Mouse (Mus musculus) heart, embryonic 15.5 days (tissue): ENCODE results near the gene Klk6. TPM values are rescaled to one million over a fixed set of nuclear protein-coding genes. Genes with fewer than 3 reads are reported as not detected.

Experiments used
- ATAC-seq: fragments of 200-750 bp; cut with Nextera tagmentation; replicated peaks from 2 replicates; pipeline ENCODE4 v1.8.0; 2017; ENCODE audit warnings: low read depth, moderate TSS enrichment; ENCODE audit not compliant: insufficient number of reproducible peaks, insufficient read depth, low FRiP score
- H3K27ac ChIP-seq: fragments of 300-500 bp; sonication (generic); 2 replicates; pipeline ENCODE4 v1.5.1; 2015; ENCODE audit warnings: mild to moderate bottlenecking, inconsistent platforms
- H3K27me3 ChIP-seq: fragments of 300-500 bp; sonication (generic); 2 replicates; pipeline ENCODE4 v1.6.1; 2015; ENCODE audit warnings: inconsistent platforms
- H3K36me3 ChIP-seq: fragments of 300-500 bp; sonication (generic); 2 replicates; pipeline ENCODE4 v1.6.1; 2015; ENCODE audit warnings: mild to moderate bottlenecking, inconsistent platforms
- H3K4me1 ChIP-seq: fragments of 300-500 bp; sonication (generic); replicated peaks from 2 replicates; pipeline ENCODE4 v1.6.1; 2015; ENCODE audit warnings: inconsistent platforms
- H3K4me2 ChIP-seq: fragments of 300-500 bp; sonication (generic); 2 replicates; pipeline ENCODE4 v1.6.1; 2015; ENCODE audit warnings: inconsistent platforms, mild to moderate bottlenecking, moderate library complexity
- H3K4me3 ChIP-seq: fragments of 300-500 bp; sonication (generic); 2 replicates; pipeline ENCODE4 v1.5.1; 2015; ENCODE audit warnings: mild to moderate bottlenecking, inconsistent platforms
- H3K9ac ChIP-seq: fragments of 300-500 bp; sonication (generic); 2 replicates; pipeline ENCODE4 v1.6.1; 2015; ENCODE audit warnings: mild to moderate bottlenecking, inconsistent platforms
- H3K9me3 ChIP-seq: fragments of 300-500 bp; sonication (generic); replicated peaks from 2 replicates; pipeline ENCODE4 v1.6.1; 2016; ENCODE audit warnings: inconsistent platforms
- WGBS: fragments of 180-500 bp; shearing (Covaris S2); methylation state at CpG from one replicate; pipeline ENCODE4 v1.1.7; 2015; ENCODE audit warnings: mixed read lengths; 5-methylcytosine and 5-hydroxymethylcytosine counted together
- polyA plus RNA-seq: library from polyadenylated mRNA; unstranded; fragments of >200 nt; fragmentation: Nextera tagmentation; extraction: Ambion mirVana; gene quantifications from 2 replicates; pipeline ENCODE4 v1.2.1, GENCODE M21; 2015

The Klk6 gene
- polyA plus RNA-seq, 1 experiment from 2014 or later: not detected

DNA sequence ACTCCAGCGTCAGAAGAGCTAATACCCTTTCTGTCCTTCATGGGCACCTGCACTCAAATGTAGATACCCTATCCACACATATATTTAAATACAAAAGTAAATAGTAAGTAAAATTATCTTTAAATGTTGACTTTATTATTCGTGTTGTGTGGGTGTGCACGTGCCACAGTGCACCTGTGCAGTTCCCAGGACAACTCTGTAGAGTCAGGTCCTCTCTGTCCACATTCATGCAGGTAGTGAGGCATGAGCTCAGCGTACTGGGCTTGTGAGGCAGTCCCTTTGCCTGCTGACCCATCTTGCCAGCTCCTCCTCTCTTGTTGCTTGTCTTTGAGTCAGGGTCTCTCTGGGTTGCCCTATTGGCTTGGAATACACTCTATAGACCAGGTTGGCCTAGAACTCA lies 3.4 kb downstream of the Klk6 start:
- Histone ChIP-seq H3K4me1 (no peaks in the 10 kb centered on the region), H3K9me3 (no peaks in the 10 kb centered on the region), H3K4me3 (no peak overlapping the region), H3K36me3 (no peaks in the 10 kb centered on the region), H3K9ac (no peak overlapping the region), H3K27ac (no peak overlapping the region), H3K4me2 (no peak overlapping the region), H3K27me3 (no peaks in the 10 kb centered on the region)
- 78% methylated on average over 4 of the region's 4 CpGs for WGBS
- ATAC-seq: no peak

DNA sequence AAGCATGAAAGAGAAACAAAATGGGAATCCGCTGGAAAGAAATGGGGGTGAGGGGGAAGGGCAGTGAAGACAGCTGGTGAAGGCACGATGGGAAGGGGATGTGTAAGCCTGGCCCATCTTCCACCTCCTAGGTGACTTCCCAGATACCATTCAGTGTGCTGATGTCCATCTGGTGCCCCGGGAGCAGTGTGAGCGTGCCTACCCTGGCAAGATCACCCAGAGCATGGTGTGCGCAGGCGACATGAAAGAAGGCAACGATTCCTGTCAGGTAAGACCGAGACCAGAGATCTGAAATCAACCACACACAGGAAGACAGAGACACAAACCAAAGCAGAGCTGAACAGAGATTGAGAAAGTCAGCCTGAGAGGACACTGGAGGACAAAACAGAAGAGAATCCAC lies 4.7 kb downstream of the Klk6 start:
- no peaks in the 10 kb centered on the region for H3K27me3 ChIP-seq
- H3K9ac ChIP-seq: no peak overlapping the region
- no peaks in the 10 kb centered on the region for H3K36me3 ChIP-seq
- no peak overlapping the region for H3K4me2 ChIP-seq
- WGBS: 78% methylated on average over 8 of the region's 8 CpGs
- no peaks in the 10 kb centered on the region for H3K4me1 ChIP-seq
- ATAC-seq: no peak
- no peak overlapping the region for H3K4me3 ChIP-seq
- no peaks in the 10 kb centered on the region for H3K9me3 ChIP-seq
- no peak overlapping the region for H3K27ac ChIP-seq

DNA sequence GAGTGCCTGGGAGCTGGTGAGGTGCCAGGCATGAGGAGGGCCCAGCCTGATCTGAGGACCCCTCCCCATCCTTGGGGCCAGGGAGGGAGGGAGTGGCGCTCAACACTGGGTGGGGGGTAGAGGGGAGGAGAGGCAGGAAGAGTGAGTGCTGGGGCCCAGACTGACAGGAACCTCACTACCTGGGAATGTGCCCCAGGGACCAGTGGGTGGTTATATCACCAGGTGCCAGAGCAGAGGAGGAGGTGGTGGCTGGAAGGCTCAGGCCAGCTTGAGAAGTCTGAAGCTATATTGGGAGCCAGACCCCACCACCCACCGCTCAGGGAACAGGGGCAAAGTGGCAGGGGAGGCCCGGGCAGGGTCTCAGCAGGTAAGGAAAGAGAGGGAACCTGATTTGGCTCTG lies 17.4 kb downstream of the Klk6 start, which contains the start of gene Klk5:
TSS of gene Klk5 (plus strand) at position 271 of the 400 bp plus-strand sequence.
- ATAC-seq: no peak
- 31% methylated on average over 3 of the region's 3 CpGs for WGBS
- Histone ChIP-seq H3K36me3 (no peaks in the 10 kb centered on the region), H3K4me2 (no peak within 1 kb of the TSS), H3K9ac (no peak within 1 kb of the TSS), H3K9me3 (no peaks in the 10 kb centered on the region), H3K27me3 (no peaks in the 10 kb centered on the region), H3K27ac (no peak within 1 kb of the TSS), H3K4me3 (no peak within 1 kb of the TSS), H3K4me1 (no peaks in the 10 kb centered on the region)

DNA sequence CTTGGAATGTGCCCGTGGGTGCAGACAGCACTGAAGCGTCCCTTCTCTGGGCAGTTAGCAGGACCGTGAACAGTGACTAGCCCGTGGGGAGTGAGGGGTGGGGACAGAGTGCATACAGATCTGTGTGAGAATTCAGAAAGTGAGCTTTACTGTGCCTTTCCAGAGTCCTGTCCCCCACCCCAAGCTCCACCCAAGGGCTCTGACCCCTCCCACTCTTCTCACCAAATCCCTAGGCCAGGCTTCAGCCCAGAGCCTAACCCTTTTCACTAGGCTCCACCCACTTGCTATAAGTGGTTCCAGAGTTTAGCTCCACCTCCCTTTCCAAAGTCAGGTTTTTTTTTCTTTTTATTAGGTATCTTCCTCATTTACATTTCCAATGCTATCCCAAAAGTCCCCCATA lies 19.5 kb downstream of the Klk6 start:
- Histone ChIP-seq H3K27me3 (no peaks in the 10 kb centered on the region), H3K4me2 (no peak overlapping the region), H3K36me3 (no peaks in the 10 kb centered on the region), H3K27ac (no peak overlapping the region), H3K4me1 (no peaks in the 10 kb centered on the region), H3K9me3 (no peaks in the 10 kb centered on the region), H3K4me3 (no peak overlapping the region), H3K9ac (no peak overlapping the region)
- WGBS: 89% methylated on average over 4 of the region's 4 CpGs
- no peak for ATAC-seq

- H3K4me1 ChIP-seq: no peaks in the 10 kb centered on the region
- 88% methylated on average over 6 of the region's 6 CpGs for WGBS
- H3K27me3 ChIP-seq: no peaks in the 10 kb centered on the region
- no peak overlapping the region for H3K4me2 ChIP-seq
- no peak overlapping the region for H3K27ac ChIP-seq
- no peaks in the 10 kb centered on the region for H3K36me3 ChIP-seq
- H3K9me3 ChIP-seq: no peaks in the 10 kb centered on the region
- no peak for ATAC-seq
- H3K4me3 ChIP-seq: no peak overlapping the region
- H3K9ac ChIP-seq: no peak overlapping the region
These were observed 27.3 kb downstream of the Klk6 start for GRCm38 (mm10) chr7:43851616-43852015.

DNA sequence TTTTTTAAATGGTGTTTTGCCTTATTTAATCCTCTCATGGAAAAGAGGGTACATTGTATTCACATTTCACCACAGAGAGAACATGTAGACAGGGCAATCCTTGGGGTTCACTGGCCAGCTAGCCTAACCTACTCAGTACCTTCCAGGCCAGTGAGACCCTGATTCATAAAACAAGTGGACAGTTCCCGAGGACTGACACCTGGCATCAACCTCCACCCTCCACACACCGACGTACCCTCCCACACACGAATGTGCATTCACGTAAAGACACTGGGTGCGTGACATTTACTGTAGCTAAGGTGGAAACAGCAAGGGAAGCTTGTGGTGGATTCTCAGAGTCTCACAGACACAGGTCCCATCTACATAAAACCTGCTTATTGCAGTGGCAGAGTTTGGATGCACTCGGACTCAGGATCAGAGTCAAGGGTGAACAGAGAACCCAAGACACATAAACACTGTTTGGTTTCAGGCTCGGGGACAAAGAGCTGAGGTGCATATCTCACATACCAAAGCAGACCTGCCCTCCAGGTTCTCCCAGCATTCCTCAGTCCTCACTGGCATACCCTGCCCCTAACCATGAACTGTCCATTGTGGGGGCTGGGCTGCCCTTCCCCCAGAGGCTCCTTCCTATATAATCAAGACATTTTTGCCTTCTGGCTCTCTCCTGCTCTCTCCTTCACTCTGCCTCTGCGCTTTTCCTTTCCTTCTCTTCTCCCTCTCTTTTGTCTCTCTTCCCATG lies 30.5 kb downstream of the Klk6 start:
- no peaks in the 10 kb centered on the region for H3K36me3 ChIP-seq
- 69% methylated on average over 9 of the region's 9 CpGs for WGBS
- no peak for ATAC-seq
- H3K9ac ChIP-seq: no peak overlapping the region
- H3K27ac ChIP-seq: no peak overlapping the region
- H3K9me3 ChIP-seq: no peaks in the 10 kb centered on the region
- no peaks in the 10 kb centered on the region for H3K4me1 ChIP-seq
- H3K4me3 ChIP-seq: no peak overlapping the region
- H3K27me3 ChIP-seq: no peaks in the 10 kb centered on the region
- no peak overlapping the region for H3K4me2 ChIP-seq

DNA sequence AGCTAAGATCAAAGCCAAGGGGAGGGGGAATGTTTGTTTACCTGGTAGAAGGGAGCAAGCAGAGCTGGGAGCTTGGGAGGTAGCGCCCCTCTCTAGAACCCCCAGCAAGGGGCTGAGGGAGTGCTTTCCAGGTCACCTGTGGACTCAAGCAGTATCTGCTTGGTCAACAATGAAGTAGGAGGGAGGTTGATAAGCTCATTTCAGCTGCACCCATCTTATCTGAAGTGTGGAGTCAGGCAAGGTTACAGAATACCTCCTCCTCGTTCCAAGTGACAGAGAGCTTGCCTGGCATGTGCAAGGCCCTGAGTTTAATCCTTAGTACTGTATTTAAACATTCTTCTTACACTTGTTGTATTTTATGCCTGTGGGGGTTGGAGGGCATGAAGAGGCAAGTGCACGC lies 31.4 kb downstream of the Klk6 start:
- Histone ChIP-seq H3K9me3 (no peaks in the 10 kb centered on the region), H3K9ac (no peak overlapping the region), H3K36me3 (no peaks in the 10 kb centered on the region), H3K4me3 (no peak overlapping the region), H3K27ac (no peak overlapping the region), H3K27me3 (no peaks in the 10 kb centered on the region), H3K4me1 (no peaks in the 10 kb centered on the region), H3K4me2 (no peak overlapping the region)
- ATAC-seq: no peak
- WGBS: 45% methylated on average over 3 of the region's 3 CpGs

- no peak overlapping the region for H3K9ac ChIP-seq
- ATAC-seq: no peak
- H3K36me3 ChIP-seq: no peaks in the 10 kb centered on the region
- H3K4me1 ChIP-seq: no peaks in the 10 kb centered on the region
- no peak overlapping the region for H3K4me3 ChIP-seq
- no peaks in the 10 kb centered on the region for H3K9me3 ChIP-seq
- H3K27me3 ChIP-seq: no peaks in the 10 kb centered on the region
- WGBS: 71% methylated on average over 7 of the region's 7 CpGs
- H3K4me2 ChIP-seq: no peak overlapping the region
- H3K27ac ChIP-seq: no peak overlapping the region
These were observed 32.0 kb downstream of the Klk6 start for GRCm38 (mm10) chr7:43856307-43856706.

GRCm38 (mm10) chr7:43857501-43857900 lies 33.2 kb downstream of the Klk6 start:
- H3K4me2 ChIP-seq: no peak overlapping the region
- ATAC-seq: no peak
- no peaks in the 10 kb centered on the region for H3K9me3 ChIP-seq
- H3K4me3 ChIP-seq: no peak overlapping the region
- H3K27me3 ChIP-seq: no peaks in the 10 kb centered on the region
- H3K36me3 ChIP-seq: no peaks in the 10 kb centered on the region
- H3K4me1 ChIP-seq: no peaks in the 10 kb centered on the region
- no peak overlapping the region for H3K27ac ChIP-seq
- WGBS: 83% methylated on average over 12 of the region's 12 CpGs
- no peak overlapping the region for H3K9ac ChIP-seq

DNA sequence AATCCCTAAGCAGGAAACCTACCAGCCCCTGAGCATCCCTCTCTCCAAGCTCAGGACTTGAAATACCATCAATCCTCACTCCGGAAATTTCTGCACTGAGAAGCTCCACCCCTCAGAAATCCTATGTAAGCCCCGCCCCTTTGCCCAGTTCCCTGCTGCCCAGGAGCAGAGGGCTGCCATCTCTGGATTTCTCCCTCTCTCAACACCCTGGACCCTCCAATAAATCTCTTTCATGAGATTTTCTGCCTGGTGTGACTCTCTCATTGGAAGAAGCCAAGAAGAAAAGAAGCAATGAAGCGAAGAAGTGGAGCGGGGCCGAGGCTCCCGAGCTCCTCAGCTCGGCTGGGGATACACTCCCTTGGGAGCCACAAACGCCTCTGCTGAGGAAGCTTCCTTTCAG lies 36.1 kb downstream of the Klk6 start:
- no peaks in the 10 kb centered on the region for H3K27me3 ChIP-seq
- H3K27ac ChIP-seq: no peak overlapping the region
- H3K9me3 ChIP-seq: no peaks in the 10 kb centered on the region
- H3K4me1 ChIP-seq: no peaks in the 10 kb centered on the region
- H3K4me2 ChIP-seq: no peak overlapping the region
- no peaks in the 10 kb centered on the region for H3K36me3 ChIP-seq
- ATAC-seq: no peak
- H3K9ac ChIP-seq: no peak overlapping the region
- no peak overlapping the region for H3K4me3 ChIP-seq
- WGBS: 79% methylated on average over 8 of the region's 8 CpGs

- Histone ChIP-seq H3K9me3 (no peaks in the 10 kb centered on the region), H3K4me3 (no peak overlapping the region), H3K4me2 (no peak overlapping the region), H3K27me3 (0 out of 2 replicates have a peak, but pooled peaks cover 9% of the 10 kb centered on the region), H3K27ac (no peak overlapping the region), H3K36me3 (no peaks in the 10 kb centered on the region), H3K4me1 (no peaks in the 10 kb centered on the region), H3K9ac (no peak overlapping the region)
- no peak for ATAC-seq
- 4% methylated on average over 10 of the region's 10 CpGs for WGBS
These were observed 48.9 kb downstream of the Klk6 start for GRCm38 (mm10) chr7:43873237-43873636.

DNA sequence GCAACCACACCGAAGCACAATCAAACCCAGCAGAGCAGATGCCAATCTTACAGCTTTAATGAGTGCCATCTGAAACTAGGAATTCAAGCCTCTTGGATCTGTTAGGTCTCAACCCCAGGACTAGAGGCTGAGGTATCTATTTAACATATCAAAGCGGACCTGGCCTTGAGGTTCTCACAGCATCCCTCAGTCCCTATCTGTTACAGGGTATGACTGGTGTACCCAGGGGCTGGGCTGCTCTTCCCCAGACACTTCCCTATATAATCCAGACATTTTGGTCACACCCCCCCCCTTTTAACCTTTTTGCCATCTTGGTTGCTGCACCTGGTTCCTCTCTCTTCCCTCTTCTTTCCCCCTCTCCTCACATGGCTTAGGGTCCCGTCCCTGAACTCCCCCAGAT lies 49.4 kb downstream of the Klk6 start:
- no peak for ATAC-seq
- H3K27me3 ChIP-seq: 0 out of 2 replicates have a peak, but pooled peaks cover 9% of the 10 kb centered on the region
- no peak overlapping the region for H3K4me3 ChIP-seq
- H3K36me3 ChIP-seq: no peaks in the 10 kb centered on the region
- no peaks in the 10 kb centered on the region for H3K4me1 ChIP-seq
- no peaks in the 10 kb centered on the region for H3K9me3 ChIP-seq
- WGBS: 76% methylated on average over 3 of the region's 3 CpGs
- no peak overlapping the region for H3K27ac ChIP-seq
- no peak overlapping the region for H3K4me2 ChIP-seq
- H3K9ac ChIP-seq: no peak overlapping the region
